Mouse (Mus musculus): ENCODE results near the gene H2-Q2. TPM values are rescaled to one million over a fixed set of nuclear protein-coding genes. Genes with fewer than 3 reads are reported as not detected.
"Not testable (repeated sequence)": the region's sequence is repeated elsewhere in the genome, so short reads cannot be mapped to it uniquely, and the experiment has no call there.

Gene H2-Q2
- polyA plus RNA-seq, 1 experiment from 2014 or later = 0.52 TPM

GRCm38 (mm10) chr17:35393864-35394800, 52.1 kb downstream of the H2-Q2 start:
- H3K4me1 ChIP-seq (replicated peaks; ENCODE audit: control insufficient read depth, insufficient read depth, low read length); H3K27ac ChIP-seq (ENCODE audit: low read depth, low read length); H3K9me3 ChIP-seq (ENCODE audit: control insufficient read depth, low read length); H3K36me3 ChIP-seq (ENCODE audit: control insufficient read depth, insufficient read depth, low read length); H3K27me3 ChIP-seq (ENCODE audit: control insufficient read depth, insufficient read depth, low read length); H3K9ac ChIP-seq (ENCODE audit: low read depth, low read length): not testable (repeated sequence)
- ATAC-seq (ENCODE audit: low FRiP score) (peak; percentile 68; the same call in 1 of the 2 replicates), DNase-seq (ENCODE audit: low spot score) (peak; percentile 7)
- WGBS = 2% methylated on average over 44 of the region's 75 CpGs
- Histone ChIP-seq H3K4me2 (replicated peaks; ENCODE audit: low read depth, low read length) (peak overlapping the region; percentile 42), H3K4me3 (ENCODE audit: low read depth, low read length) (peak overlapping the region; percentile 6; the same call in 1 of the 2 replicates)

Other genes with a start within 250 kb of the H2-Q2 start
- gene Ly6g5c, start 234.0 kb upstream of the H2-Q2 start, polyA plus RNA-seq (2014; fragmentation: Nextera tagmentation; extraction: Ambion mirVana) = not detected in 2 replicates
- 0.89 and 0.96 TPM in 2 replicates for gene Ly6g5b, start 226.8 kb upstream of the H2-Q2 start, polyA plus RNA-seq (2014; fragmentation: Nextera tagmentation; extraction: Ambion mirVana)
- gene Gpank1, start 220.8 kb upstream of the H2-Q2 start, polyA plus RNA-seq (2014; fragmentation: Nextera tagmentation; extraction: Ambion mirVana) = 22.5 and 29.7 TPM in 2 replicates
- 299 and 310 TPM in 2 replicates for gene Csnk2b, start 220.2 kb upstream of the H2-Q2 start, polyA plus RNA-seq (2014; fragmentation: Nextera tagmentation; extraction: Ambion mirVana)
- 8.4 and 9.2 TPM in 2 replicates for gene D17H6S53E, start 215.9 kb upstream of the H2-Q2 start, polyA plus RNA-seq (2014; fragmentation: Nextera tagmentation; extraction: Ambion mirVana)
- 0.34 and 0.49 TPM in 2 replicates for gene Apom, start 210.2 kb upstream of the H2-Q2 start, polyA plus RNA-seq (2014; fragmentation: Nextera tagmentation; extraction: Ambion mirVana)
- gene Bag6, start 207.1 kb upstream of the H2-Q2 start, polyA plus RNA-seq (2014; fragmentation: Nextera tagmentation; extraction: Ambion mirVana) = 105 and 117 TPM in 2 replicates
- 167 and 205 TPM in 2 replicates for gene Prrc2a, start 177.3 kb upstream of the H2-Q2 start, polyA plus RNA-seq (2014; fragmentation: Nextera tagmentation; extraction: Ambion mirVana)
- gene Aif1, start 166.2 kb upstream of the H2-Q2 start, polyA plus RNA-seq (2014; fragmentation: Nextera tagmentation; extraction: Ambion mirVana) = 6.1 and 8.4 TPM in 2 replicates
- gene Lst1, start 153.8 kb upstream of the H2-Q2 start, polyA plus RNA-seq (2014; fragmentation: Nextera tagmentation; extraction: Ambion mirVana) = 5.6 and 9.8 TPM in 2 replicates
- 0.22 and 0.32 TPM in 2 replicates for gene Ltb, start 147.8 kb upstream of the H2-Q2 start, polyA plus RNA-seq (2014; fragmentation: Nextera tagmentation; extraction: Ambion mirVana)
- gene Tnf, start 140.2 kb upstream of the H2-Q2 start, polyA plus RNA-seq (2014; fragmentation: Nextera tagmentation; extraction: Ambion mirVana) = not detected in 2 replicates
- gene Lta, start 136.9 kb upstream of the H2-Q2 start, polyA plus RNA-seq (2014; fragmentation: Nextera tagmentation; extraction: Ambion mirVana) = not detected in 2 replicates
- 0.36 and 0.43 TPM in 2 replicates for gene Gm16181, start 121.4 kb upstream of the H2-Q2 start, polyA plus RNA-seq (2014; fragmentation: Nextera tagmentation; extraction: Ambion mirVana)
- 14.7 and 16.8 TPM in 2 replicates for gene Atp6v1g2, start 108.6 kb upstream of the H2-Q2 start, polyA plus RNA-seq (2014; fragmentation: Nextera tagmentation; extraction: Ambion mirVana)
- 2.3 and 3.7 TPM in 2 replicates for gene Nfkbil1, start 106.5 kb upstream of the H2-Q2 start, polyA plus RNA-seq (2014; fragmentation: Nextera tagmentation; extraction: Ambion mirVana)
- 633 and 640 TPM in 2 replicates for gene Ddx39b, start 100.5 kb upstream of the H2-Q2 start, polyA plus RNA-seq (2014; fragmentation: Nextera tagmentation; extraction: Ambion mirVana)
- 42.9 and 43.2 TPM in 2 replicates for gene H2-D1, start 79.5 kb upstream of the H2-Q2 start, polyA plus RNA-seq (2014; fragmentation: Nextera tagmentation; extraction: Ambion mirVana)
- not detected in 2 replicates for gene H2-Q1, start 21.8 kb upstream of the H2-Q2 start, polyA plus RNA-seq (2014; fragmentation: Nextera tagmentation; extraction: Ambion mirVana)
- 1.5 and 2.4 TPM in 2 replicates for gene H2-Q4, start 37.4 kb downstream of the H2-Q2 start, polyA plus RNA-seq (2014; fragmentation: Nextera tagmentation; extraction: Ambion mirVana)
- gene H2-Q6, start 82.6 kb downstream of the H2-Q2 start, polyA plus RNA-seq (2014; fragmentation: Nextera tagmentation; extraction: Ambion mirVana) = 0.46 and 0.60 TPM in 2 replicates
- gene H2-Q7, start 96.9 kb downstream of the H2-Q2 start, polyA plus RNA-seq (2014; fragmentation: Nextera tagmentation; extraction: Ambion mirVana) = 7.0 and 8.7 TPM in 2 replicates
- 0.15 TPM in 1 of 2 replicates, not detected in the other for gene H2-Q10, start 127.8 kb downstream of the H2-Q2 start, polyA plus RNA-seq (2014; fragmentation: Nextera tagmentation; extraction: Ambion mirVana)
- not detected in 2 replicates for gene Pou5f1, start 163.8 kb downstream of the H2-Q2 start, polyA plus RNA-seq (2014; fragmentation: Nextera tagmentation; extraction: Ambion mirVana)
- gene Tcf19, start 174.6 kb downstream of the H2-Q2 start, polyA plus RNA-seq (2014; fragmentation: Nextera tagmentation; extraction: Ambion mirVana) = 49.4 and 50.8 TPM in 2 replicates
- 8.3 and 8.9 TPM in 2 replicates for gene Cchcr1, start 174.9 kb downstream of the H2-Q2 start, polyA plus RNA-seq (2014; fragmentation: Nextera tagmentation; extraction: Ambion mirVana)
- 0.67 and 0.97 TPM in 2 replicates for gene Psors1c2, start 191.0 kb downstream of the H2-Q2 start, polyA plus RNA-seq (2014; fragmentation: Nextera tagmentation; extraction: Ambion mirVana)
- 0.06 and 0.20 TPM in 2 replicates for gene Cdsn, start 209.9 kb downstream of the H2-Q2 start, polyA plus RNA-seq (2014; fragmentation: Nextera tagmentation; extraction: Ambion mirVana)
- gene 2300002M23Rik, start 225.2 kb downstream of the H2-Q2 start, polyA plus RNA-seq (2014; fragmentation: Nextera tagmentation; extraction: Ambion mirVana) = not detected in 2 replicates

Measured in hindbrain, embryonic 11.5 days (tissue).